Mouse (Mus musculus): ENCODE data around the gene Grin3a. TPM values are rescaled to one million over a fixed set of nuclear protein-coding genes. Genes with fewer than 3 reads are reported as not detected.
"Not testable (repeated sequence)": the region's sequence is repeated elsewhere in the genome, so short reads cannot be mapped to it uniquely, and the experiment has no call there.

Gene Grin3a
- polyA plus RNA-seq, 1 experiment from 2014 or later = 7.7 TPM

- no peak for ATAC-seq (replicated peaks)
- no peaks in the 10 kb centered on the region for H3K27me3 ChIP-seq
- no peaks in the 10 kb centered on the region for H3K36me3 ChIP-seq
- H3K9ac ChIP-seq (replicated peaks) = no peak overlapping the region
- no peak overlapping the region for H3K27ac ChIP-seq (replicated peaks)
- no peaks in the 10 kb centered on the region for H3K9me3 ChIP-seq
- H3K4me1 ChIP-seq = no peaks in the 10 kb centered on the region
- no peak overlapping the region for H3K4me3 ChIP-seq
- H3K4me2 ChIP-seq (replicated peaks) = no peak overlapping the region
- 87% methylated on average over 4 of the region's 4 CpGs for WGBS
Measured at GRCm38 (mm10) chr4:49623916-49624315, 221.6 kb downstream of the Grin3a start.

DNA sequence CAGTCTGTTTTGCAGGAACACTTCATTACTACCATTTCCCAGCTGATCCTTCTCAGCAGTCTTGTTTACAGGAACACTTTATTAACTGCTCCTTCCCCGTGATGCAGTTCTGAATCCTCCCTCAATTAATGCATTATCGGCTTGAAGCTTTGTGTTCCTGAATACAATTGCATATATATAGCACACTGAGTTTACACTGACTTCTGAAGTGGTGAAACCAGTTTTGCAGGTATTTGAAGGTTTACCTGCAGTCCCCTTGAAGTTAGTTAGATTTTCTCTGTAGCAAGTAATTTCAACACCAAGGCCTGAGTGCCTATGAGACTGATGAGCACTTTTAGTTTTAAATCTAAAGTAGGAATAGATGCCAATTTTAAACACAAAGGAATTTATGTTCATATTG, 223.3 kb downstream of the Grin3a start:
- no peak for ATAC-seq (replicated peaks)
- 82% methylated on average over 2 of the region's 2 CpGs for WGBS

GRCm38 (mm10) chr4:49619861-49620260, 225.7 kb downstream of the Grin3a start:
- H3K4me2 ChIP-seq (replicated peaks); ATAC-seq (replicated peaks); H3K36me3 ChIP-seq; H3K9me3 ChIP-seq; H3K9ac ChIP-seq (replicated peaks); H3K27ac ChIP-seq (replicated peaks); H3K27me3 ChIP-seq; H3K4me1 ChIP-seq; H3K4me3 ChIP-seq: not testable (repeated sequence)
- WGBS = 96% methylated on average over 7 of the region's 7 CpGs

More for the DNA sequence above, 223.3 kb downstream of the Grin3a start:
- H3K27me3 ChIP-seq = no peaks in the 10 kb centered on the region
- H3K4me1 ChIP-seq = no peaks in the 10 kb centered on the region
- no peak overlapping the region for H3K4me3 ChIP-seq
- no peaks in the 10 kb centered on the region for H3K36me3 ChIP-seq
- H3K9ac ChIP-seq (replicated peaks) = no peak overlapping the region
- H3K4me2 ChIP-seq (replicated peaks) = no peak overlapping the region
- no peak overlapping the region for H3K27ac ChIP-seq (replicated peaks)
- H3K9me3 ChIP-seq = no peaks in the 10 kb centered on the region

DNA sequence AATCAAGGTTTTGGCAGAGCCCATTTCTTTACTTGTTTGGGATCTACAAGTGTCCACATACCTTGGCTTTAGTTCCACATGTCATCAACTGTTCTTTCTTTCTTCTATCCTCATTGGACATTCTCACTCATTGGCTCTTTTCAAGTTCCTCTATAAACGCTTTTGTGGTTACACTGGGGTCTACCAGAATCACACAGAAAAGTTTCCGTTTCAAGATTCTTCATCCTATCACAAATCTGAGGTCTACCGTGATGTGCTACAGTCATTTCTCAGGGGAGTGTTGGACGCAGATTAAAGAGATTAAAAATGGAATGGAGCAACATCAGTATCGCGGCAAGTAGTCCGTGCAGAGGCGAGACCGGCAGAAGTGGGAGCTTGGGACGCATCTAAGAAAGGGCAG, 228.6 kb downstream of the Grin3a start:
- no peaks in the 10 kb centered on the region for H3K9me3 ChIP-seq
- ATAC-seq (replicated peaks) = no peak
- no peaks in the 10 kb centered on the region for H3K36me3 ChIP-seq
- H3K27me3 ChIP-seq = no peaks in the 10 kb centered on the region
- no peak overlapping the region for H3K4me2 ChIP-seq (replicated peaks)
- no peaks in the 10 kb centered on the region for H3K4me1 ChIP-seq
- no peak overlapping the region for H3K27ac ChIP-seq (replicated peaks)
- 95% methylated on average over 10 of the region's 10 CpGs for WGBS
- H3K9ac ChIP-seq (replicated peaks) = no peak overlapping the region
- H3K4me3 ChIP-seq = no peak overlapping the region

Other genes starting within 250 kb of the Grin3a start
- 49.9 and 55.8 TPM in 2 replicates for gene Tmem246, start 247.9 kb downstream of the Grin3a start, polyA plus RNA-seq (2015; fragmentation: Nextera tagmentation; extraction: Ambion mirVana)
- gene Rnf20, start 213.7 kb downstream of the Grin3a start, polyA plus RNA-seq (2015; fragmentation: Nextera tagmentation; extraction: Ambion mirVana) = 57.2 and 60.1 TPM in 2 replicates
- gene Ppp3r2, start 163.7 kb downstream of the Grin3a start, polyA plus RNA-seq (2015; fragmentation: Nextera tagmentation; extraction: Ambion mirVana) = 0.18 and 0.32 TPM in 2 replicates

Measured in forebrain, embryonic 15.5 days (tissue).